Mouse (Mus musculus) spleen, adult 2 months (tissue): ENCODE data around the gene Deaf1.

Experiments
- CTCF ChIP-seq: fragments of 200-500 bp; IDR thresholded peaks from 2 replicates; pipeline ENCODE4 v1.5.1; 2011; ENCODE audit warnings: mild to moderate bottlenecking, inconsistent platforms; ENCODE audit not compliant: insufficient read depth, insufficient read length, insufficient replicate concordance; ENCODE audit errors: extremely low read depth
- POLR2A ChIP-seq: fragments of 200-500 bp; IDR thresholded peaks from 2 replicates; pipeline ENCODE4 v1.6.1; 2011; ENCODE audit warnings: low read depth, low read length, inconsistent platforms

- TF ChIP-seq CTCF (no peak), POLR2A (no peak)
These were observed 66.0 kb downstream of the Deaf1 start for GRCm38 (mm10) chr7:141261480-141261879.
